Mouse (Mus musculus) CH12.LX (cell line): ENCODE results near the gene Il17ra. TPM values are rescaled to one million over a fixed set of nuclear protein-coding genes. Genes with fewer than 3 reads are reported as not detected.

Source experiments
- DNase-seq: peaks from one replicate; pipeline ENCODE4 v3.0.0-alpha.2; 2013; ENCODE audit errors: extremely low read depth
- H3K27ac ChIP-seq: 2 replicates; pipeline ENCODE4 v1.5.1; 2012; ENCODE audit warnings: low read depth, mild to moderate bottlenecking, control low read depth, moderate library complexity; ENCODE audit not compliant: insufficient read depth
- H3K27me3 ChIP-seq: replicated peaks from 2 replicates; pipeline ENCODE3; 2012; ENCODE audit warnings: inconsistent platforms
- H3K36me3 ChIP-seq, 2 experiments: replicated peaks in 1 of 2; 2 replicates each; pipeline versions ENCODE3 to v1.6.1; 2012; ENCODE audit warnings: inconsistent platforms in 1 of 2, low read length in 1 of 2, mild to moderate bottlenecking in 1 of 2, mixed read lengths in 1 of 2, moderate library complexity in 1 of 2; ENCODE audit not compliant: control insufficient read depth in 1 of 2, insufficient read depth in 1 of 2
- H3K4me1 ChIP-seq, 2 experiments: 2 replicates each; pipeline ENCODE4 v1.6.1; 2012; ENCODE audit warnings: inconsistent platforms in 1 of 2, moderate library complexity in 1 of 2; ENCODE audit not compliant: insufficient read depth in 2 of 2, control insufficient read depth in 1 of 2
- H3K4me2 ChIP-seq: 2 replicates; pipeline ENCODE4 v1.6.1; 2012; ENCODE audit warnings: low read depth, mild to moderate bottlenecking, control low read depth; ENCODE audit not compliant: poor library complexity, insufficient read depth, severe bottlenecking
- H3K4me3 ChIP-seq, 3 experiments: fragments of 150-350 bp in 1 of 3; sonication (generic) in 1 of 3; replicated peaks in 1 of 3; 2 replicates each; pipeline versions ENCODE3 to v1.5.1; 2011 to 2012; ENCODE audit warnings: low read depth in 2 of 3, low read length in 2 of 3, mild to moderate bottlenecking in 2 of 3, moderate library complexity in 2 of 3, control low read depth in 1 of 3, improper control_type of control experiment in 1 of 3, inconsistent platforms in 1 of 3, mixed read lengths in 1 of 3; ENCODE audit not compliant: poor library complexity in 1 of 3
- H3K79me2 ChIP-seq: replicated peaks from 2 replicates; pipeline ENCODE4 v1.6.1; 2012; ENCODE audit warnings: mild to moderate bottlenecking, moderate library complexity; ENCODE audit not compliant: control insufficient read depth, poor library complexity, insufficient read depth, severe bottlenecking; ENCODE audit errors: extremely low read depth
- H3K9ac ChIP-seq: 2 replicates; pipeline ENCODE4 v1.6.1; 2012; ENCODE audit warnings: low read depth, mild to moderate bottlenecking, control low read depth, moderate library complexity; ENCODE audit not compliant: insufficient read depth
- H3K9me3 ChIP-seq: replicated peaks from 2 replicates; pipeline ENCODE3; 2012; ENCODE audit warnings: low read length, inconsistent platforms, mixed read lengths
- CHD2 ChIP-seq: IDR thresholded peaks from 2 replicates; pipeline ENCODE4 v1.6.1; 2011; ENCODE audit warnings: low read length, improper control_type of control experiment
- CTCF ChIP-seq, 2 experiments: IDR thresholded peaks in 1 of 2; conservative IDR thresholded peaks in 1 of 2; 2 replicates each; pipeline ENCODE4 v1.5.1; 2011 to 2012; ENCODE audit warnings: low read depth in 2 of 2, low read length in 2 of 2, improper control_type of control experiment in 1 of 2, inconsistent platforms in 1 of 2, mild to moderate bottlenecking in 1 of 2, moderate library complexity in 1 of 2
- E2F4 ChIP-seq: IDR thresholded peaks from 2 replicates; pipeline ENCODE4 v1.6.1; 2011; ENCODE audit warnings: low read depth, low read length, improper control_type of control experiment; ENCODE audit not compliant: insufficient replicate concordance
- ELF1 ChIP-seq: IDR thresholded peaks from 2 replicates; pipeline ENCODE4 v1.6.1; 2014; ENCODE audit warnings: low read depth, mild to moderate bottlenecking, inconsistent platforms, low read length, improper control_type of control experiment
- EP300 ChIP-seq: IDR thresholded peaks from 2 replicates; pipeline ENCODE4 v1.6.1; 2011; ENCODE audit warnings: low read length, improper control_type of control experiment
- ETS1 ChIP-seq: conservative IDR thresholded peaks from 2 replicates; pipeline ENCODE4 v1.6.1; 2012; ENCODE audit warnings: low read depth, mild to moderate bottlenecking, inconsistent platforms, low read length, improper control_type of control experiment, moderate library complexity
- HCFC1 ChIP-seq: IDR thresholded peaks from 2 replicates; pipeline ENCODE4 v1.6.1; 2012; ENCODE audit warnings: low read depth, mild to moderate bottlenecking, inconsistent platforms, low read length, improper control_type of control experiment
- IRF4 ChIP-seq: IDR thresholded peaks from 2 replicates; pipeline ENCODE4 v1.6.1; 2014; ENCODE audit warnings: low read depth, mild to moderate bottlenecking, inconsistent platforms, low read length, improper control_type of control experiment
- JUN ChIP-seq: IDR thresholded peaks from 2 replicates; pipeline ENCODE4 v1.6.1; 2011; ENCODE audit warnings: low read depth, mild to moderate bottlenecking, low read length, improper control_type of control experiment, moderate library complexity; ENCODE audit not compliant: insufficient read depth
- NELFE ChIP-seq: IDR thresholded peaks from 2 replicates; pipeline ENCODE4 v1.6.1; 2011; ENCODE audit warnings: low read depth, low read length, improper control_type of control experiment
- PAX5 ChIP-seq: IDR thresholded peaks from 2 replicates; pipeline ENCODE4 v1.6.1; 2012; ENCODE audit warnings: low read length, inconsistent platforms, mixed read lengths
- POLR2A ChIP-seq: IDR thresholded peaks from 2 replicates; pipeline ENCODE4 v1.6.1; 2011; ENCODE audit warnings: low read depth, mild to moderate bottlenecking, improper control_type of control experiment, low read length
- RAD21 ChIP-seq: IDR thresholded peaks from 2 replicates; pipeline ENCODE4 v1.6.1; 2011; ENCODE audit warnings: low read depth, mild to moderate bottlenecking, low read length, improper control_type of control experiment, moderate library complexity
- RCOR1 ChIP-seq: conservative IDR thresholded peaks from 2 replicates; pipeline ENCODE4 v1.6.1; 2012; ENCODE audit warnings: low read depth, mild to moderate bottlenecking, inconsistent platforms, low read length, improper control_type of control experiment
- TBP ChIP-seq: conservative IDR thresholded peaks from 2 replicates; pipeline ENCODE4 v1.6.1; 2011; ENCODE audit warnings: low read depth, low read length, improper control_type of control experiment
- USF2 ChIP-seq: conservative IDR thresholded peaks from 2 replicates; pipeline ENCODE4 v1.6.1; 2011; ENCODE audit warnings: low read depth, low read length, improper control_type of control experiment
- ZKSCAN1 ChIP-seq: IDR thresholded peaks from 2 replicates; pipeline ENCODE4 v1.6.1; 2012; ENCODE audit warnings: low read depth, inconsistent platforms, low read length, improper control_type of control experiment, borderline replicate concordance
- ZMIZ1 ChIP-seq: IDR thresholded peaks from 2 replicates; pipeline ENCODE4 v1.6.1; 2012; ENCODE audit warnings: low read depth, mild to moderate bottlenecking, inconsistent platforms, low read length, improper control_type of control experiment
- dilution Hi-C: fragments of 300-500 bp; cut with MboI; formaldehyde crosslinking; loops from 2 replicates; pipeline ENCODE4 v1.14.3; 2020; ENCODE audit warnings: low sequenced_read_pairs; ENCODE audit not compliant: extremely low pct_unique_long_range_greater_than_20kb, extremely low pct_ligation_motif_present
- in situ Hi-C: fragments of 300-500 bp; cut with MboI; formaldehyde crosslinking; loops from 3 replicates; pipeline ENCODE4 v1.14.3; 2019; ENCODE audit warnings: low sequenced_read_pairs, low pct_ligation_motif_present, low pct_unique_long_range_greater_than_20kb, mixed read lengths
- polyA plus RNA-seq: library from polyadenylated mRNA; unstranded; fragments of >175 nt; gene quantifications from 2 replicates; pipeline ENCODE4 v1.2.1, GENCODE M21; 2012; ENCODE audit warnings: low read depth; ENCODE audit not compliant: insufficient read length
- total RNA-seq, 2 experiments: library from RNA; depleted of rRNA; stranded (reverse); fragments of 300-350 nt in 1 of 2; fragments of >200 nt in 1 of 2; gene quantifications; 2 replicates each; pipeline ENCODE4 v1.2.3; 2012 to 2014

Il17ra gene
- total and polyA plus RNA-seq, 3 experiments, result 13.6 to 23.9 (median 14.0) TPM

- TF ChIP-seq TBP (no peak), ZMIZ1 (no peak), RCOR1 (no peak), ELF1 (no peak), RAD21 (no peak), ZKSCAN1 (no peak), EP300 (no peak), CTCF (conservative IDR thresholded peaks at IDR 0.05 in 1 of 2, IDR thresholded peaks at IDR 0.05 in 1 of 2; ENCODE audit: low read depth in 2 of 2, low read length in 2 of 2) (no peak), JUN (no peak), HCFC1 (no peak), E2F4 (no peak), CHD2 (no peak), NELFE (no peak), POLR2A (no peak), USF2 (no peak), IRF4 (no peak)
- H3K4me1 ChIP-seq, result peaks cover 18 to 34% of the 10 kb centered on the region in 2 experiments
- H3K36me3 ChIP-seq, result peaks cover 58 to 74% of the 10 kb centered on the region in 2 experiments
- H3K9ac ChIP-seq, result no peak overlapping the region
- in situ Hi-C loops, result no loop called here
- peaks cover 12% of the 10 kb centered on the region for H3K79me2 ChIP-seq
- H3K9me3 ChIP-seq, result no peaks in the 10 kb centered on the region
- no peak overlapping the region for H3K4me3 ChIP-seq
- dilution Hi-C loops, result no loop called here
- no peak overlapping the region for H3K27ac ChIP-seq
- H3K4me2 ChIP-seq, result no peak overlapping the region
- no peak for DNase-seq
- H3K27me3 ChIP-seq, result no peaks in the 10 kb centered on the region
These were observed 12.2 kb downstream of the Il17ra start for GRCm38 (mm10) chr6:120475288-120475687.

GRCm38 (mm10) chr6:120479302-120479701 lies 16.3 kb downstream of the Il17ra start:
- H3K36me3 ChIP-seq, result peaks cover 76 to 98% of the 10 kb centered on the region in 2 experiments
- dilution Hi-C loops (no loop called here), in situ Hi-C loops (no loop called here)
- no peak overlapping the region for H3K4me3 ChIP-seq
- no peak overlapping the region for H3K4me2 ChIP-seq
- no peak overlapping the region for H3K27ac ChIP-seq
- H3K9me3 ChIP-seq, result no peaks in the 10 kb centered on the region
- H3K9ac ChIP-seq, result no peak overlapping the region
- peaks cover 0 to 15% of the 10 kb centered on the region in 2 experiments; a peak in 2 of 4 replicates for H3K4me1 ChIP-seq
- H3K27me3 ChIP-seq, result no peaks in the 10 kb centered on the region
- DNase-seq, result no peak
- H3K79me2 ChIP-seq, result no peaks in the 10 kb centered on the region
- TF ChIP-seq ETS1, result no peak
- TF ChIP-seq PAX5, result no peak
- TF ChIP-seq, all 38 proteins: peak for 0
